ENCODE assay signal across 16 mouse cellular contexts in genomic region chr5:134720058-134720457, GRCm38 (mm10). TPM values are rescaled to one million over a fixed set of nuclear protein-coding genes. Genes with fewer than 3 reads are reported as not detected.
"Had no signal": no experiment of that assay in that cellular context is flagged by ENCODE, and none has a peak within 500 bp of the region (broad histone marks: within the 10 kb centered on the region; RNA-seq: fewer than 3 reads in every experiment).

No protein-coding gene starts in this region.

- H3K27ac ChIP-seq: kidney, embryonic 15.5 days; limb, embryonic 12.5 days; liver, embryonic 12.5 days; lung, embryonic 15.5 days; midbrain, embryonic 10.5 days; neural tube, embryonic 15.5 days had no signal

- H3K4me3 ChIP-seq: kidney, embryonic 15.5 days; limb, embryonic 12.5 days; liver, embryonic 12.5 days; lung, embryonic 15.5 days; midbrain, embryonic 10.5 days; myocyte; neural tube, embryonic 15.5 days had no signal

- H3K9ac ChIP-seq: kidney, embryonic 15.5 days; limb, embryonic 12.5 days; liver, embryonic 12.5 days; lung, embryonic 15.5 days; neural tube, embryonic 15.5 days had no signal

- DNase-seq: kidney, adult 2 months; kidney, postnatal 14 days; lung, postnatal 4 days; midbrain, embryonic 14.5 days; right cerebral cortex, adult 18-20 months; right cerebral cortex, postnatal 25 days; thymus, adult 18-20 months; thymus, postnatal 14 days had no signal

- H3K4me1 ChIP-seq: kidney, embryonic 15.5 days; liver, embryonic 12.5 days; lung, embryonic 15.5 days; midbrain, embryonic 10.5 days; neural tube, embryonic 15.5 days had no signal

- H3K9me3 ChIP-seq: kidney, embryonic 15.5 days; limb, embryonic 12.5 days; liver, embryonic 12.5 days; lung, embryonic 15.5 days; midbrain, embryonic 10.5 days; neural tube, embryonic 15.5 days had no signal

- H3K27me3 ChIP-seq: kidney, embryonic 15.5 days; liver, embryonic 12.5 days; lung, embryonic 15.5 days; neural tube, embryonic 15.5 days had no signal

- H3K4me2 ChIP-seq: kidney, embryonic 15.5 days; limb, embryonic 12.5 days; liver, embryonic 12.5 days; lung, embryonic 15.5 days; neural tube, embryonic 15.5 days had no signal

- ATAC-seq: liver, embryonic 12.5 days had no signal

- H3K36me3 ChIP-seq: kidney, embryonic 15.5 days; liver, embryonic 12.5 days; midbrain, embryonic 10.5 days; neural tube, embryonic 15.5 days had no signal

RNA-seq across cellular contexts. Expression of gene Eln, which starts 27.1 kb away (rescaled TPM):
- total RNA-seq: megakaryocyte, adult 5-6 weeks had no signal
